Mouse (Mus musculus) small intestine, adult 2 months (tissue): ENCODE data around the gene Exosc6.

Experiments
- CTCF ChIP-seq: fragments of 200-500 bp; IDR thresholded peaks from 2 replicates; pipeline ENCODE4 v1.5.1; 2012; ENCODE audit warnings: low read depth, mild to moderate bottlenecking, control low read depth, inconsistent platforms, low read length, moderate library complexity, mixed read lengths; ENCODE audit not compliant: insufficient replicate concordance, insufficient read length; ENCODE audit errors: extremely low read depth
- POLR2A ChIP-seq: fragments of 200-500 bp; IDR thresholded peaks from 2 replicates; pipeline ENCODE4 v1.6.1; 2012; ENCODE audit warnings: low read depth, mild to moderate bottlenecking, control low read depth, inconsistent platforms, low read length, moderate library complexity

DNA sequence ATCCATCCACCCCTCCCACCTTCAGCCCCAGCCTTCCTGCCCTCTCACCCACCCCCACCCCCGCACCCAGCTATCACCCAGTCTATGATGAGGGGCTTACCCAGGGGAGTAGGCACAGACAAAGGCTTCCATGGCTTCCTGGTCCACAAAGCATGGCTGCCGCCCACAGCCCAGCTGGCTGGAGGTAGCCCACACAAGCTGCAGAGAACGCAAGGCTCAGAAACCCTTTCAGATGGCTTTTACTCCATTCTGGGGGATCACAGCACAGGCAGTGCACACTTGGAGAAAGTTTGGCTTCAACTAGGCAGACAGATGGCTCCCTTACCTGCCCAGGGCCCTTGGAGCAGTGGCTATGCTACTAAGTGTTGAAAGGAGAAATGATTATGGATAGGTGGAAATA lies 19.8 kb downstream of the Exosc6 start:
- TF ChIP-seq CTCF (no peak), POLR2A (no peak)
